Mouse (Mus musculus) forebrain, embryonic 16.5 days (tissue): Measurements from ENCODE around the gene Adnp. TPM values are rescaled to one million over a fixed set of nuclear protein-coding genes. Genes with fewer than 3 reads are reported as not detected.
A peak's percentile ranks its signal among the peaks of the same experiment; 100 is the strongest.

Source experiments
- ATAC-seq: fragments of 200-750 bp; cut with Nextera tagmentation; 2 replicates; pipeline ENCODE4 v1.8.0; 2017; ENCODE audit warnings: mild to moderate bottlenecking, moderate library complexity
- H3K27ac ChIP-seq: fragments of 300-500 bp; sonication (generic); 2 replicates; pipeline ENCODE4 v1.5.1; 2014; ENCODE audit warnings: low read length, control low read depth
- H3K27me3 ChIP-seq: fragments of 300-500 bp; sonication (generic); replicated peaks from 2 replicates; pipeline ENCODE4 v1.6.1; 2014; ENCODE audit warnings: low read length; ENCODE audit not compliant: control insufficient read depth, insufficient read depth
- H3K36me3 ChIP-seq: fragments of 300-500 bp; sonication (generic); 2 replicates; pipeline ENCODE4 v1.6.1; 2014; ENCODE audit not compliant: control insufficient read depth, insufficient read depth
- H3K4me1 ChIP-seq: fragments of 300-500 bp; sonication (generic); replicated peaks from 2 replicates; pipeline ENCODE4 v1.6.1; 2014; ENCODE audit warnings: low read length; ENCODE audit not compliant: control insufficient read depth, insufficient read depth
- H3K4me2 ChIP-seq: fragments of 300-500 bp; sonication (generic); 2 replicates; pipeline ENCODE4 v1.6.1; 2014; ENCODE audit warnings: mild to moderate bottlenecking, low read length, control low read depth
- H3K4me3 ChIP-seq: fragments of 300-500 bp; sonication (generic); replicated peaks from 2 replicates; pipeline ENCODE4 v1.5.1; 2014; ENCODE audit warnings: mild to moderate bottlenecking, low read length, control low read depth
- H3K9ac ChIP-seq: fragments of 300-500 bp; sonication (generic); replicated peaks from 2 replicates; pipeline ENCODE4 v1.6.1; 2014; ENCODE audit warnings: low read depth, low read length, control low read depth
- H3K9me3 ChIP-seq: fragments of 300-500 bp; sonication (generic); 2 replicates; pipeline ENCODE4 v1.6.1; 2016; ENCODE audit warnings: low read length; ENCODE audit not compliant: control insufficient read depth
- WGBS: fragments of 180-500 bp; shearing (Covaris S2); extraction: QIAGEN DNeasy Blood & Tissue Kit; methylation state at CpG from one replicate; pipeline ENCODE4 v1.1.7; 2014; 5-methylcytosine and 5-hydroxymethylcytosine counted together
- microRNA-seq: library from miRNA; unstranded; fragments of <30 nt; microRNA quantifications from one replicate; pipeline ENCODE4, GENCODE M21; 2017
- polyA plus RNA-seq: library from polyadenylated mRNA; unstranded; fragments of >200 nt; fragmentation: Nextera tagmentation; extraction: Ambion mirVana; gene quantifications from 2 replicates; pipeline ENCODE4 v1.2.1, GENCODE M21; 2015

Adnp gene
- polyA plus RNA-seq, 1 experiment from 2014 or later, result 3.6 TPM

- no peaks in the 10 kb centered on the region for H3K9me3 ChIP-seq
- no peak overlapping the region for H3K4me3 ChIP-seq
- H3K27ac ChIP-seq, result no peak overlapping the region
- no peaks in the 10 kb centered on the region for H3K4me1 ChIP-seq
- no peak for ATAC-seq
- no peak overlapping the region for H3K9ac ChIP-seq
- H3K36me3 ChIP-seq, result no peaks in the 10 kb centered on the region
- no peak overlapping the region for H3K4me2 ChIP-seq
- 76% methylated on average over 22 of the region's 22 CpGs for WGBS
- H3K27me3 ChIP-seq, result no peaks in the 10 kb centered on the region
Measured at GRCm38 (mm10) chr2:168147722-168148432, 59.0 kb downstream of the Adnp start.

DNA sequence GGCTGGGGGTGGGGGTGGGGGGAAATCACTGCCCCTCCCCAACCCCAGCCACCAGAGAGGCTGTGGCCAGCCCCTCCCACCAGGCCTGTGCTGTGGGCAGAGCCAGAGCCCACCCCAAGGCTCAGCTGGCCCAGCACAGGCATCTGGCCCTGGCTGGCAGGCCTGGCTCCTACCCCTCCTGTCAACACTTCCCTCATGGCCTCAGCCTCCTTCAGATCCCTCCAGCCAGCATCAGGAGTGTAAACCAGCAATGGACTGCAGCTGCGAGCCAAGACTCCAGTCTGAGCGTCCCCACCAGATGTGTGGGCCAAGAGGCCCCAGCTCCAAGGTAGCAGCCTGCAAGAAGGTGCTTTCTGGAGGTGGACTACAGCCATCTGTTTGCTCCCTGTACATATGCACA, 61.5 kb downstream of the Adnp start:
- ATAC-seq, result no peak
- Histone ChIP-seq H3K27ac (no peak overlapping the region), H3K9me3 (no peaks in the 10 kb centered on the region), H3K36me3 (no peaks in the 10 kb centered on the region), H3K4me3 (no peak overlapping the region), H3K9ac (no peak overlapping the region), H3K4me1 (no peaks in the 10 kb centered on the region), H3K4me2 (no peak overlapping the region), H3K27me3 (no peaks in the 10 kb centered on the region)
- WGBS, result 61% methylated on average over 2 of the region's 2 CpGs

DNA sequence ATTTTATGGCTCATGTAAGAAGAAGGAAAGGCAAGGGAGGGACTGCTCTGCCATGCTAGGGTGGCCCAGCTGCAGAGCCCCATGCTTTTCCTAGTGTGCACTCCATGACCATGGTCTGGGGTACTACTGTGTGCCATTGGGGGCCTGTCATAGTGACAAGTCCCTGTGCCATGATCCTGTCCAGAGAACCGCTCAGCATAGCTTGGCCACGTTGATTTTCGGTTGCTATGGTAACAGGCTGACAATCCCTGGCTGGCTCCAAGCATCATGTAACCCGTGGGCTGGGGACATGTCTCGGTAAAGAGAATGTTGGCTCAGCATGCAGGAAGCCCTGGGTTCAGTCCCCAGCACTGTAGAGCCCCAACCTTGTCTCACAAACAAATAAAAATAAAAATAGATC, 63.1 kb downstream of the Adnp start:
- Histone ChIP-seq H3K4me1 (no peaks in the 10 kb centered on the region), H3K4me2 (no peak overlapping the region), H3K27ac (no peak overlapping the region), H3K9ac (no peak overlapping the region), H3K9me3 (no peaks in the 10 kb centered on the region), H3K36me3 (no peaks in the 10 kb centered on the region), H3K4me3 (no peak overlapping the region), H3K27me3 (no peaks in the 10 kb centered on the region)
- 29% methylated on average over 5 of the region's 5 CpGs for WGBS
- no peak for ATAC-seq

DNA sequence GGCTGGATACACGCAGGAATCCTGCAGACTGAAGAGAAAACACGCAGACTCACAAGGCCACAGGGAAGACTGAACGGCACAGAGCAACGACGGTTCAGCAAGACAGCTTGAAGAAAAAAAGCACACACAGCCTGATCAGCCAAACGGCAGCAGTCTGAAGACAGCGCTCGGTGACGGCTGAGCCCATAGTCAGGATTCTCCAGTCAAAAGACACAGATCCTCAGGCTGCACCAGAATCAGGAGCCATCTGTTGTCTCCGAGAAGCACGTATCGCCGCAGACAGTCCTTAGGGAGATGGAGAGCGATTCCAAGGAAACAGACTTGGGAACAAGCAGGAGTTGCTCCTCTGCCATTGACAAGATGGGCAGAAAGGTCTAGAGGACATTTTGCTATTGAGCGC, 69.8 kb downstream of the Adnp start:
- H3K9ac ChIP-seq, result no peak overlapping the region
- peak overlapping the region; percentile 67 for H3K27ac ChIP-seq
- H3K4me2 ChIP-seq, result no peak overlapping the region
- ATAC-seq, result peak; percentile 71
- H3K36me3 ChIP-seq, result no peaks in the 10 kb centered on the region
- no peaks in the 10 kb centered on the region for H3K4me1 ChIP-seq
- no peak overlapping the region for H3K4me3 ChIP-seq
- WGBS, result 54% methylated on average over 15 of the region's 15 CpGs
- H3K9me3 ChIP-seq, result no peaks in the 10 kb centered on the region
- no peaks in the 10 kb centered on the region for H3K27me3 ChIP-seq

Small RNA genes lying within 50 kb of the gene (microRNA-seq; reads per million reads assigned to microRNA genes)
- not detected for gene Gm24561

Other genes starting within 250 kb of the Adnp start
- gene Ripor3, start 196.5 kb downstream of the Adnp start, polyA plus RNA-seq, result 0.26 and 0.37 TPM in 2 replicates
- gene Pard6b, start 126.1 kb downstream of the Adnp start, polyA plus RNA-seq, result 6.1 and 6.2 TPM in 2 replicates
- 23.8 and 24.4 TPM in 2 replicates for gene Gm20716, start 23.3 kb upstream of the Adnp start, polyA plus RNA-seq
- gene Dpm1, start 23.5 kb upstream of the Adnp start, polyA plus RNA-seq, result 56.1 and 65.9 TPM in 2 replicates
- gene Mocs3, start 23.5 kb upstream of the Adnp start, polyA plus RNA-seq, result 6.9 and 7.7 TPM in 2 replicates
- 15.3 and 16.1 TPM in 2 replicates for gene Kcng1, start 74.6 kb upstream of the Adnp start, polyA plus RNA-seq